Mouse (Mus musculus) bone marrow, adult 2 months (tissue): ENCODE results near the gene Ahcyl2.

Experiments
- CTCF ChIP-seq: fragments of 200-500 bp; IDR thresholded peaks from 2 replicates; pipeline ENCODE4 v1.5.1; 2011; ENCODE audit warnings: low read length, control low read depth; ENCODE audit not compliant: control insufficient read depth, insufficient read depth
- POLR2A ChIP-seq: fragments of 200-500 bp; IDR thresholded peaks from 2 replicates; pipeline ENCODE4 v1.6.1; 2011; ENCODE audit warnings: low read depth, mild to moderate bottlenecking, control low read depth, low read length, borderline replicate concordance; ENCODE audit not compliant: control insufficient read depth

DNA sequence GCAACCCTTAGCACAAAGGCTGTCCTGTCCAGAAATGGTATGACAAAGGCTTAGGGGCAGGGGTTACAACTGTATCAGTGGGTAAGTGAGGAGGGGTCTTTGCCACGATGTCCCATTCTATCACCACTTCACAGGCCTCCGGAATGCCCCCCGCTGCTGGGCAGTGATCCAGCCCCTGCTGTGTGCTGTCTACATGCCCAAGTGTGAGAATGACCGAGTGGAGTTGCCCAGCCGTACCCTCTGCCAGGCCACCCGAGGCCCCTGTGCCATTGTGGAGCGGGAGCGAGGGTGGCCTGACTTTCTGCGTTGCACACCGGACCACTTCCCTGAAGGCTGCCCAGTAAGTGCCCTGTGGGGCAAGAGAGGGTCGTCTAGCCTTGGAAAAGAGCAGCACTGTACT is 14.5 kb upstream of the Ahcyl2 start:
- no peak for TF ChIP-seq CTCF
- no peak for TF ChIP-seq POLR2A
